ENCODE assay signal across 11 mouse cellular contexts in genomic region chr13:17866741-17867140, GRCm38 (mm10).
"Had no signal": no experiment of that assay in that cellular context is flagged by ENCODE, and none has a peak within 500 bp of the region (broad histone marks: within the 10 kb centered on the region; RNA-seq: fewer than 3 reads in every experiment).

No protein-coding gene starts in this region.

- H3K27ac ChIP-seq: kidney, postnatal 0 days; limb, embryonic 12.5 days; liver, embryonic 13.5 days; midbrain, embryonic 12.5 days; stomach, embryonic 15.5 days had no signal

- H3K4me3 ChIP-seq: limb, embryonic 12.5 days; liver, embryonic 13.5 days; midbrain, embryonic 12.5 days; stomach, embryonic 15.5 days had no signal

- DNase-seq: kidney, adult 11 months; kidney, adult 9 months; kidney, postnatal 36 days; liver; liver, embryonic 13.5 days; liver, postnatal 0 days; thymus, postnatal 36 days had no signal
